Comparison of ENCODE assay signal across 29 mouse cellular contexts in the genomic region with DNA sequence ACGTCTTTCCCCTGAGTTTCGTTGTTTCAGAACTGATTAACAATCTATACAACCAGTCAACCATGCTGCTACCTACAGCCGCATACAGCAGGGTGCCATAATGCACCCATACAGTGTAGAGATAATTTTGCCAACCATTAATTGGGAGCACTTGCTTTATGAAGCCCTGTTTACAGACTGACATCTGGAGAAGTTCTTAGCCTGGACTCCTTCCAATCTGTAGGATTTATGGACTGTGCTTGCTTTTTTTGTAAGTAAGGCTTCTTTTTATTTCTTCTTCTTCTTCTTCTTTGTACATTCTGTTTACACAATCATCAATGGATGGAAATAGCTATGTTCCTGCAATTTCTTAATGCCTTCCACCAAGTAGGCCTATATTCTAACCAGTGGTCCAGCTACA.
DNase-seq lines count a peak whose midpoint lies in the region; ATAC-seq and TF ChIP-seq lines count a peak whose summit lies in the region.
"Had no signal": no experiment of that assay in that cellular context is flagged by ENCODE, and none has a peak within 500 bp of the region (broad histone marks: within the 10 kb centered on the region; RNA-seq: fewer than 3 reads in every experiment).

No protein-coding gene starts in this region.

- no peak overlapping the region for H3K4me3 ChIP-seq in forebrain, embryonic 14.5 days (ENCODE audit: low read depth, low read length)
- no peak overlapping the region for H3K4me3 ChIP-seq in forebrain, postnatal 0 days (ENCODE audit: low read depth, low read length)
- no peak overlapping the region for H3K4me3 ChIP-seq in lung, embryonic 14.5 days (ENCODE audit: low read depth, low read length)
- H3K4me3 ChIP-seq in lung, postnatal 0 days (ENCODE audit: low read depth, low read length) = no peak overlapping the region
- no peak overlapping the region for H3K4me3 ChIP-seq in limb, embryonic 13.5 days
- no peak overlapping the region for H3K4me3 ChIP-seq in hindbrain, embryonic 14.5 days (replicated peaks; ENCODE audit: low read length)
- H3K4me3 ChIP-seq: embryonic facial prominence, embryonic 10.5 days; embryonic facial prominence, embryonic 13.5 days; erythroblast, embryonic 14.5 days; forebrain, embryonic 12.5 days; gastrocnemius, adult 2 months; heart, embryonic 12.5 days; heart, embryonic 15.5 days; hindbrain, embryonic 10.5 days; hindbrain, embryonic 15.5 days had no signal

- no peak for TF ChIP-seq EP300 in lung, postnatal 0 days (IDR thresholded peaks at IDR 0.05)

- no peak overlapping the region for H3K4me2 ChIP-seq in forebrain, embryonic 14.5 days (ENCODE audit: low read length)
- H3K4me2 ChIP-seq in forebrain, postnatal 0 days (ENCODE audit: low read depth) = no peak overlapping the region
- H3K4me2 ChIP-seq in lung, embryonic 14.5 days = no peak overlapping the region
- no peak overlapping the region for H3K4me2 ChIP-seq in lung, postnatal 0 days (replicated peaks; ENCODE audit: low read depth, low read length)
- no peak overlapping the region for H3K4me2 ChIP-seq in limb, embryonic 13.5 days (replicated peaks)
- H3K4me2 ChIP-seq in hindbrain, embryonic 14.5 days (replicated peaks) = no peak overlapping the region
- H3K4me2 ChIP-seq: embryonic facial prominence, embryonic 13.5 days; forebrain, embryonic 12.5 days; heart, embryonic 12.5 days; heart, embryonic 15.5 days; hindbrain, embryonic 15.5 days had no signal

- H3K4me1 ChIP-seq in forebrain, embryonic 14.5 days (ENCODE audit: control insufficient read depth, insufficient read depth, low read length) = no peaks in the 10 kb centered on the region
- 0 out of 2 replicates have a peak, but pooled peaks cover 3% of the 10 kb centered on the region for H3K4me1 ChIP-seq in forebrain, postnatal 0 days (ENCODE audit: insufficient read depth)
- H3K4me1 ChIP-seq in lung, embryonic 14.5 days (ENCODE audit: insufficient read depth) = 0 out of 2 replicates have a peak, but pooled peaks cover 9% of the 10 kb centered on the region
- H3K4me1 ChIP-seq in lung, postnatal 0 days (ENCODE audit: insufficient read depth, low read depth, low read length) = no peaks in the 10 kb centered on the region
- peaks cover 54% of the 10 kb centered on the region for H3K4me1 ChIP-seq in limb, embryonic 13.5 days
- H3K4me1 ChIP-seq in hindbrain, embryonic 14.5 days (replicated peaks; ENCODE audit: control insufficient read depth, insufficient read depth, low read length) = no peaks in the 10 kb centered on the region
- H3K4me1 ChIP-seq: embryonic facial prominence, embryonic 10.5 days; forebrain, embryonic 12.5 days; heart, embryonic 12.5 days; heart, embryonic 15.5 days; hindbrain, embryonic 10.5 days; hindbrain, embryonic 15.5 days had no signal

- H3K9ac ChIP-seq in forebrain, embryonic 14.5 days (ENCODE audit: low read length) = no peak overlapping the region
- H3K9ac ChIP-seq in forebrain, postnatal 0 days = no peak overlapping the region
- no peak overlapping the region for H3K9ac ChIP-seq in lung, embryonic 14.5 days
- H3K9ac ChIP-seq in lung, postnatal 0 days (replicated peaks; ENCODE audit: low read depth) = no peak overlapping the region
- H3K9ac ChIP-seq in limb, embryonic 13.5 days = no peak overlapping the region
- no peak overlapping the region for H3K9ac ChIP-seq in hindbrain, embryonic 14.5 days
- H3K9ac ChIP-seq: embryonic facial prominence, embryonic 13.5 days; forebrain, embryonic 12.5 days; heart, embryonic 12.5 days; heart, embryonic 15.5 days; hindbrain, embryonic 15.5 days had no signal

- TF ChIP-seq CTCF in forebrain, postnatal 0 days (IDR thresholded peaks at IDR 0.05; ENCODE audit: low read depth) = no peak
- TF ChIP-seq CTCF in lung, embryonic 14.5 days (IDR thresholded peaks at IDR 0.05; ENCODE audit: low read depth) = no peak
- TF ChIP-seq CTCF in lung, postnatal 0 days (IDR thresholded peaks at IDR 0.05) = no peak

- H3K9me3 ChIP-seq in forebrain, embryonic 14.5 days (replicated peaks; ENCODE audit: control insufficient read depth, low read length) = no peaks in the 10 kb centered on the region
- H3K9me3 ChIP-seq in forebrain, postnatal 0 days (ENCODE audit: low read length) = no peaks in the 10 kb centered on the region
- no peaks in the 10 kb centered on the region for H3K9me3 ChIP-seq in lung, embryonic 14.5 days (ENCODE audit: low read depth, low read length)
- H3K9me3 ChIP-seq in lung, postnatal 0 days (ENCODE audit: low read length) = no peaks in the 10 kb centered on the region
- no peaks in the 10 kb centered on the region for H3K9me3 ChIP-seq in limb, embryonic 13.5 days
- no peaks in the 10 kb centered on the region for H3K9me3 ChIP-seq in hindbrain, embryonic 14.5 days (ENCODE audit: control insufficient read depth, low read length)
- H3K9me3 ChIP-seq: embryonic facial prominence, embryonic 10.5 days; embryonic facial prominence, embryonic 13.5 days; forebrain, embryonic 12.5 days; heart, embryonic 12.5 days; heart, embryonic 15.5 days; hindbrain, embryonic 10.5 days; hindbrain, embryonic 15.5 days had no signal

- no peaks in the 10 kb centered on the region for H3K27me3 ChIP-seq in forebrain, embryonic 14.5 days (replicated peaks; ENCODE audit: control insufficient read depth, insufficient read depth, low read length)
- H3K27me3 ChIP-seq in forebrain, postnatal 0 days (ENCODE audit: insufficient read depth, low read length) = no peaks in the 10 kb centered on the region
- H3K27me3 ChIP-seq in lung, embryonic 14.5 days (ENCODE audit: insufficient read depth, low read length) = no peaks in the 10 kb centered on the region
- no peaks in the 10 kb centered on the region for H3K27me3 ChIP-seq in lung, postnatal 0 days (replicated peaks; ENCODE audit: insufficient read depth, low read length)
- H3K27me3 ChIP-seq in limb, embryonic 13.5 days = no peaks in the 10 kb centered on the region
- no peaks in the 10 kb centered on the region for H3K27me3 ChIP-seq in hindbrain, embryonic 14.5 days (ENCODE audit: control insufficient read depth, insufficient read depth, low read length)
- H3K27me3 ChIP-seq: embryonic facial prominence, embryonic 13.5 days; forebrain, embryonic 12.5 days; heart, embryonic 12.5 days; heart, embryonic 15.5 days; hindbrain, embryonic 15.5 days had no signal

- H3K36me3 ChIP-seq in forebrain, embryonic 14.5 days (ENCODE audit: control insufficient read depth, insufficient read depth, low read length) = no peaks in the 10 kb centered on the region
- no peaks in the 10 kb centered on the region for H3K36me3 ChIP-seq in forebrain, postnatal 0 days (ENCODE audit: insufficient read depth)
- no peaks in the 10 kb centered on the region for H3K36me3 ChIP-seq in lung, embryonic 14.5 days (ENCODE audit: insufficient read depth)
- H3K36me3 ChIP-seq in lung, postnatal 0 days (ENCODE audit: insufficient read depth, low read length) = no peaks in the 10 kb centered on the region
- H3K36me3 ChIP-seq in limb, embryonic 13.5 days = no peaks in the 10 kb centered on the region
- H3K36me3 ChIP-seq in hindbrain, embryonic 14.5 days (replicated peaks; ENCODE audit: control insufficient read depth, insufficient read depth) = no peaks in the 10 kb centered on the region
- H3K36me3 ChIP-seq: embryonic facial prominence, embryonic 10.5 days; embryonic facial prominence, embryonic 13.5 days; forebrain, embryonic 12.5 days; heart, embryonic 12.5 days; heart, embryonic 15.5 days; hindbrain, embryonic 10.5 days; hindbrain, embryonic 15.5 days had no signal

- 41% methylated on average over 3 of the region's 3 CpGs for WGBS in forebrain, embryonic 14.5 days
- 48% methylated on average over 3 of the region's 3 CpGs for WGBS in forebrain, postnatal 0 days
- WGBS in lung, embryonic 14.5 days = 67% methylated on average over 3 of the region's 3 CpGs
- 80% methylated on average over 3 of the region's 3 CpGs for WGBS in lung, postnatal 0 days
- 38% methylated on average over 3 of the region's 3 CpGs for WGBS in limb, embryonic 13.5 days
- 77% methylated on average over 3 of the region's 3 CpGs for WGBS in hindbrain, embryonic 14.5 days

- H3K27ac ChIP-seq in forebrain, embryonic 14.5 days (ENCODE audit: low read depth, low read length) = no peak overlapping the region
- no peak overlapping the region for H3K27ac ChIP-seq in forebrain, postnatal 0 days (ENCODE audit: low read depth, low read length)
- H3K27ac ChIP-seq in lung, embryonic 14.5 days (ENCODE audit: low read depth) = 0 out of 2 replicates have a peak overlapping the region, but pooled peaks have one; percentile 42
- H3K27ac ChIP-seq in lung, postnatal 0 days (ENCODE audit: low read length) = no peak overlapping the region
- H3K27ac ChIP-seq in limb, embryonic 13.5 days = 0 out of 2 replicates have a peak overlapping the region, but pooled peaks have one; percentile 10
- no peak overlapping the region for H3K27ac ChIP-seq in hindbrain, embryonic 14.5 days
- H3K27ac ChIP-seq: embryonic facial prominence, embryonic 10.5 days; embryonic facial prominence, embryonic 13.5 days; forebrain, embryonic 12.5 days; gastrocnemius, adult 2 months; heart, embryonic 15.5 days; hindbrain, embryonic 10.5 days; hindbrain, embryonic 15.5 days had no signal

- no peak for ATAC-seq in forebrain, embryonic 14.5 days
- no peak for ATAC-seq in forebrain, postnatal 0 days
- ATAC-seq in lung, embryonic 14.5 days (ENCODE audit: insufficient read depth) = peak; percentile 24; the same call in 1 of the 2 replicates
- no peak for ATAC-seq in lung, postnatal 0 days
- peak; percentile 43; the same call in 1 of the 2 replicates for ATAC-seq in limb, embryonic 13.5 days (ENCODE audit: low FRiP score, low read depth)
- ATAC-seq in hindbrain, embryonic 14.5 days (ENCODE audit: low FRiP score) = no peak
- ATAC-seq: forebrain, embryonic 16.5 days had no signal

- DNase-seq in forebrain, embryonic 14.5 days (ENCODE audit: low spot score) = peak; percentile 44
- no peak for DNase-seq in forebrain, postnatal 0 days
- DNase-seq in lung, embryonic 14.5 days = peak; percentile 82
- no peak for DNase-seq in lung, postnatal 0 days (ENCODE audit: low spot score)
- DNase-seq in MN1 (ENCODE audit: low spot score) = peak; percentile 8
- no peak for DNase-seq in urinary bladder, adult 18-20 months (ENCODE audit: low spot score in 2 of 2)
- no peak for DNase-seq in hindbrain, embryonic 14.5 days (ENCODE audit: low spot score)
- DNase-seq: adrenal gland, adult 2 months; adrenal gland, postnatal 14 days; cerebellum, adult 11-12 months; cerebellum, adult 8-10 months; cerebellum, postnatal 10 days; cerebellum, postnatal 36 days; embryo, embryonic 11 days; gastrocnemius, adult 2 months; gastrocnemius, postnatal 14 days; heart, adult 18-20 months; heart, postnatal 10 days; heart, postnatal 36 days had no signal

Comparison
In these comparisons a context has a peak if more than half of its experiments do, and no peak if none do; other contexts are left out.
1. ATAC-seq: peak in lung, embryonic 14.5 days (single experiment) and limb, embryonic 13.5 days (single experiment); none in forebrain, embryonic 14.5 days (single experiment), forebrain, postnatal 0 days (single experiment), lung, postnatal 0 days (single experiment) and hindbrain, embryonic 14.5 days (single experiment).
2. DNase-seq: peak in forebrain, embryonic 14.5 days (single experiment), lung, embryonic 14.5 days (single experiment) and MN1 (single experiment); none in forebrain, postnatal 0 days (single experiment), lung, postnatal 0 days (single experiment), urinary bladder, adult 18-20 months (0 of 2) and hindbrain, embryonic 14.5 days (single experiment).
3. H3K27ac ChIP-seq: peak in lung, embryonic 14.5 days (single experiment) and limb, embryonic 13.5 days (single experiment); none in forebrain, embryonic 14.5 days (single experiment), forebrain, postnatal 0 days (single experiment), lung, postnatal 0 days (single experiment) and hindbrain, embryonic 14.5 days (single experiment).